Mouse (Mus musculus): ENCODE results near the gene Ubac1. TPM values are rescaled to one million over a fixed set of nuclear protein-coding genes. Genes with fewer than 3 reads are reported as not detected.

Gene Ubac1
- polyA plus RNA-seq, 1 experiment = 75.9 TPM

DNA sequence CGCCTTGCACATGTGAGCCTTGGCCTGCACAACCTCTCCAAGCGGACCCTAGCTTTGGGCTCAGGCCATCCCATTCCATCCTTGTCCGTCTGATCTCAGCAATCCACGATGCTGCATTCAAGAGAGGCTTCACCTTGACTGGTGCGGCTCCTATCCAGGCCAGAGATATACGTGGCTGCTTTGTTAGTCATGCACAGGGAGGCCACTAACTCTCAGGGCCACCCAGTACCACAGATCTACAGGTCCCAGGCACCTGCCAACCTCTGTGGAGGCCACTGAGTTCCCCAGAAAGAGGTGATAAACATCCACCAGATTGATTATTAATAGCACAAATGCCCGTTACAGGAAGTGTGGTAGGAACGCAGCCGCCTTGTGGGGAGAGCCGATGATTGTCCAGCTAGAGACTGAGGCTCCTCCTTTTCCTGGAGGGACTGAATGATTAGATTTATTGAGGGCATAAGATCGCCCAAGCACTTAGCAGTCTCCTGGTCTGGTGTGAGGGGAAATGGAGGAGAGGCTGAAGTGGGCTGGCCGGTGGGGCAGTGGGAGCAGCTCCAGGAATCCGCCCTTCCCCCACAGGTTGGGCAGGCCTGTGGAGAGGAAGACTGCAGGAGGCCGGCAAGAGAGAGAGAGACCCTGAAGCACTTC lies 19.7 kb upstream of the Ubac1 start:
- 0 out of 2 replicates have a peak, but pooled peaks cover 2% of the 10 kb centered on the region for H3K4me1 ChIP-seq (ENCODE audit: control insufficient read depth, insufficient read depth, insufficient read length, low read length)
- no peak overlapping the region for H3K4me3 ChIP-seq (ENCODE audit: insufficient read depth, low read depth, low read length)
- no peak overlapping the region for H3K27ac ChIP-seq (replicated peaks; ENCODE audit: low read depth, low read length)

DNA sequence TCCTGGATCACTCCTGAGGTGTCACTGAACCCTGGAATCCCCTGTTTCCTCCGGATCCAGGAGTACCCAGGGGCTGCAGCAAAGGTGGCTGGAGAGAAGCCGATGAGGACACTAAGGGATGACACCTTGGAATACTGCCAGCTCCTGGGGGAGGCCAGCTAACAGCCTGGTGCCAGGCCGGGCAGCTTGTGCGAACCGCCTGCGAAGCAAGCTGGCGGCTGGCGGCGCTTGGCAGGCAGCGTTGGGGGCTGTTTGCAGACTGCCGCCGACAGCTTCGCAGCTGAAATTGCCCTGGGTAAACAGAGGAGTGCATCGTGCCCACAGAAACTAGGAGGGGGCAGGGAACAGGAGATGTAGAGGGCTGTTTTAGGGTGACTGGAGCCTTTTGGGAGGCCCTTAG lies 18.4 kb upstream of the Ubac1 start:
- H3K27ac ChIP-seq (replicated peaks; ENCODE audit: low read depth, low read length) = no peak overlapping the region
- no peak overlapping the region for H3K4me3 ChIP-seq (ENCODE audit: insufficient read depth, low read depth, low read length)
- H3K4me1 ChIP-seq (ENCODE audit: control insufficient read depth, insufficient read depth, insufficient read length, low read length) = 0 out of 2 replicates have a peak, but pooled peaks cover 2% of the 10 kb centered on the region

DNA sequence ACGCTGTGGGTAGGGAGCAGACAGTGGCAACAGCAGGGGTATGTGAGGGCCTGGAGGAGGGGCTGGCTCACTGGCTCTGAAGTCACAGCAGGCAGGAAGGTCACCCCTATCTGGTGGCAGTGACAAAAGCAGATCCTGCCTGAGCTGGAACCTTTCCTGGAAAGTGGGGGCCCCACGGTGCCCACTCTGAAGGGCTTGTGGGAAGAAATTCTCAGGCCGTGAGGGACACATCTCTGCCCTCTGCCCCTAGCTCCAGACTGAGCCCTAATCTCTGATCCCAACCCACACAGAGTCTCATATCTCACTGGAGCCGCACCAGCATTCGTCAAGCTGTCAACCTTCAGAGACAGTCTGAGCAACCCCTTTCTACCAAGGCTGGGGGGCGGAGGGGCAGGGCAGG lies 15.8 kb upstream of the Ubac1 start:
- Histone ChIP-seq H3K4me3 (ENCODE audit: insufficient read depth, low read depth, low read length) (no peak overlapping the region), H3K27ac (replicated peaks; ENCODE audit: low read depth, low read length) (no peak overlapping the region), H3K4me1 (ENCODE audit: control insufficient read depth, insufficient read depth, insufficient read length, low read length) (0 out of 2 replicates have a peak, but pooled peaks cover 2% of the 10 kb centered on the region)

DNA sequence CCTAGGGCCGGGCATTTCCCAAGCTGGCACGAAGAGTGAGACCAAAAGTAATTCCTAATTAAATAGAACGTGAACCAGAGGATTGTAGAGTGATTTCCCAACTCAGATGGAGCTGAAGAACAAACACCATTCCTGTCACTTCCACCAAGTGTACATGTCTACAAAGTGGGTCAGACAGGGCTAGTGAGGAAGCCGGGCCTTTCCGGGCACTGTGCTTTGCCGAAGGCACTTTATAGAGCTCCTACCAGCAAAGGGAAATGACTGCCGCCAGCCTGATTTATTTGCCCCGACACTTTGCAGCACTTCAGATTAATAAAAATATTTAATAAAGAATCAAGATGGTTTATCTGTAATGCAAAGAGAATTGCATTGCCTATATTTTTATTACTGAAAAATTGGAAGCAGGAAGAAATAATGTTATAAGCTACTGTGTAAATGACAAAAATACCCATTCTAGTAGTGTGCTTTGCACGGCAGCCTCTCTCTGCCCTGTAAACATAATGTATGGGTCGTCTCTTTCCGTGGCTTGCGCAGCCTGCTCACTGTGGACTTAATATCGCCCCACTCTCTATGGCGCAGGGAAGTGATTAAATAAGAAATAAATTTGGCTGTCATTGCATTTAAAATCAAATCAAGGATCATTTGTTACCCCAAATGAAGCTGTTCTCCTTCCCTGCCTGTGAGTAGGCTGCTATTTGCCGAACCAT lies 12.9 kb upstream of the Ubac1 start:
- Histone ChIP-seq H3K27ac (replicated peaks; ENCODE audit: low read depth, low read length) (no peak overlapping the region), H3K4me3 (ENCODE audit: insufficient read depth, low read depth, low read length) (no peak overlapping the region), H3K4me1 (ENCODE audit: control insufficient read depth, insufficient read depth, insufficient read length, low read length) (no peaks in the 10 kb centered on the region)

DNA sequence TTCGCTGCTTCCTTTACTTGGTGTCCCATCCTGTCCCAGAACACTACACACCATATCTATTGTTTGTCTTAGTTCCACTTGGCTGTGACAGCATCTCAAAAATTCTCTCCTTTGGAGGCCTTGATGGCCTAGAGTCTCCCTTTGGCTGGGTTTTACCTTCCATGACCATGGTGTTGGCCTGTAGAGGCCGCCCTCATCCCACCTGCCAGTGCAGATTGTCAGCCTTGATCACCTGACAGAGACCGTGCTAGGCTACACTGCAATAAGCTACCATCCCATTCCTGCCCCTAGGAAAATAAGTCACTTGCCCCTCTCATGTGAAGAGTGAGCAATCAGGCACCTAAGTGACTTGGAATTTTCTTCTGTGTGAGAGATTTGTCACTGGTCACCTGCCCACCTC lies 8.7 kb upstream of the Ubac1 start:
- Histone ChIP-seq H3K4me3 (ENCODE audit: insufficient read depth, low read depth, low read length) (no peak overlapping the region), H3K27ac (replicated peaks; ENCODE audit: low read depth, low read length) (no peak overlapping the region)

DNA sequence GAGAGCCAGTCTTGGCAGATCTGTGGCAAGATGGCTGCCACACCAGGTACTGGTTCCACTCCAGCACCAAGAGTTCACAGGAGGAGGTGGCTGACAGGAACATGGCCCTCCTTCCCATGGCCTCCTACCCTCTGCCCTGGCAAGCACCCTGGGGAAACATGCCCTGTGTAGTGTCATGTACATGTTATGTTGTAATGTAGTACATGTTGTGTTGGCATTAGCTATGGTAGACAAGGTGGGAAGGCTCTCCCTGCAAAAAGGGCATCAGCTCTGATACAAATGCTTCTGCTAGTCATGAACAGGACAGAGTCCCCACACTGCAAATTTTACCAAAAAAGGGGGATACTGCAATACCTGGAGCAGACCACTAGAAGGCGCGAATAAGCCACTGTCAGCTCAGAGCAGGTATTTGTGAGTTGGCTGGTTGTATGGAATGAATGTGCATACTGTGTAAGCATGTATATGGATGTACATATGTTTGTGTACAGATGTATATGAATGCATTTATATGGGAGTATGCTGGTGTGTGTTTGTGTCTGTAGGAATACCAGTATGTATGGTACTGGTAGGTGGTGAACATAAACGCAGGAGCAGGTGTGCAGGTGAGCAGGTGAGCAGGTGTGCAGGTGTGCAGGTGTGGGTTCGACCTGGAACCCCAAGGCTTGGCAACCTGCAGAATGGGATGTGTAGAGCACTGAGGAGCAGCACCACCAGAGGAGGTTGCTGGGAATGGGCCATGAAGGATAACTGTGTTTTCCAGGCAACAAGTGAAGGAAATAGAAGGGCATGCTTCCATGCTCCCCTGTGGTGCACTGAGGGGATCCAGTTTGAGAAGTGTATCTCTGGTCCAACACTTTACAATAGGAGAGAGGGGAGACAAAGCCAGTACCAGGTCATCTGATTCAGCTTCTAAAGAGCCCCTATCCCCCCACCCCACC lies 2.9 kb upstream of the Ubac1 start:
- Histone ChIP-seq H3K27ac (replicated peaks; ENCODE audit: low read depth, low read length) (no peak overlapping the region), H3K4me3 (ENCODE audit: insufficient read depth, low read depth, low read length) (no peak overlapping the region), H3K4me1 (ENCODE audit: control insufficient read depth, insufficient read depth, insufficient read length, low read length) (peaks cover 5% of the 10 kb centered on the region; the same call in 1 of the 2 replicates)

More for the DNA sequence above, 8.7 kb upstream of the Ubac1 start:
- no peaks in the 10 kb centered on the region for H3K4me1 ChIP-seq (ENCODE audit: control insufficient read depth, insufficient read depth, insufficient read length, low read length)

DNA sequence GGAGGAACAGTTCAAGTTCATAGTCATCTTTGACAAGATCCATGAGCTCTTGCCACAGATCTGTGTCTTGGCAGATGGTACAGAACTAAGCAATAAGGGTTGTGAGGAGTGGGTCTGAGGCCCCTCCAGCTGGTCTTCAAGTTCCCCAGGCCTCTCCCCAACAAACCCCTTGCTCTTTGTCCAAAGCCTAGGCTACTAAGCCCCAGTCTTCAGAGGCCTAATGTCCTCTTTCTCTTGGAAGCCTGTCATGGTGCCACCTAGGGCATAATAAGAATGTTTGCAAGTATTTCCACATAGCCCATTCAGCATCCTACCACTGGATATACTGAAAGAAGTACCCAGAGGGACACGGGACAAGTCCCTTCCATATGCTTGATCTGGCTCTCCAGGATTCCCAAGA lies 1.1 kb upstream of the Ubac1 start:
- H3K4me1 ChIP-seq (ENCODE audit: control insufficient read depth, insufficient read depth, insufficient read length, low read length) = peaks cover 6% of the 10 kb centered on the region; the same call in 1 of the 2 replicates
- H3K27ac ChIP-seq (replicated peaks; ENCODE audit: low read depth, low read length) = no peak overlapping the region
- H3K4me3 ChIP-seq (ENCODE audit: insufficient read depth, low read depth, low read length) = no peak overlapping the region

DNA sequence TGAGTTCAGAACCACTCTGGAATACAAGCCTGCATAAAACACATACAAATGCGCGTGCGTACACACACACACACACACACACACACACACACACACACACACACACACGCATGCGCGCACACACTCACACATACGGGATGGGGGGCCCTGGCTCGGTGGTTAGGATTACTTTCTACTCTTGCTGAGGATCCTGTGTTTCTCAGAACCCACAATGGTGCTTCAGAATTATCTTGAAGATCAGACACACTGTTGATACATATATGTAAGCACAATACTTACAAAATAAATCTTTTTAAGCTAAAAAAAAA lies 665 bp upstream of the Ubac1 start:
- peak overlapping the region; percentile 49; the same call in 1 of the 2 replicates for H3K4me3 ChIP-seq (ENCODE audit: insufficient read depth, low read depth, low read length)
- peak overlapping the region; percentile 81 for H3K27ac ChIP-seq (replicated peaks; ENCODE audit: low read depth, low read length)
- peaks cover 10% of the 10 kb centered on the region; the same call in 1 of the 2 replicates for H3K4me1 ChIP-seq (ENCODE audit: control insufficient read depth, insufficient read depth, insufficient read length, low read length)

DNA sequence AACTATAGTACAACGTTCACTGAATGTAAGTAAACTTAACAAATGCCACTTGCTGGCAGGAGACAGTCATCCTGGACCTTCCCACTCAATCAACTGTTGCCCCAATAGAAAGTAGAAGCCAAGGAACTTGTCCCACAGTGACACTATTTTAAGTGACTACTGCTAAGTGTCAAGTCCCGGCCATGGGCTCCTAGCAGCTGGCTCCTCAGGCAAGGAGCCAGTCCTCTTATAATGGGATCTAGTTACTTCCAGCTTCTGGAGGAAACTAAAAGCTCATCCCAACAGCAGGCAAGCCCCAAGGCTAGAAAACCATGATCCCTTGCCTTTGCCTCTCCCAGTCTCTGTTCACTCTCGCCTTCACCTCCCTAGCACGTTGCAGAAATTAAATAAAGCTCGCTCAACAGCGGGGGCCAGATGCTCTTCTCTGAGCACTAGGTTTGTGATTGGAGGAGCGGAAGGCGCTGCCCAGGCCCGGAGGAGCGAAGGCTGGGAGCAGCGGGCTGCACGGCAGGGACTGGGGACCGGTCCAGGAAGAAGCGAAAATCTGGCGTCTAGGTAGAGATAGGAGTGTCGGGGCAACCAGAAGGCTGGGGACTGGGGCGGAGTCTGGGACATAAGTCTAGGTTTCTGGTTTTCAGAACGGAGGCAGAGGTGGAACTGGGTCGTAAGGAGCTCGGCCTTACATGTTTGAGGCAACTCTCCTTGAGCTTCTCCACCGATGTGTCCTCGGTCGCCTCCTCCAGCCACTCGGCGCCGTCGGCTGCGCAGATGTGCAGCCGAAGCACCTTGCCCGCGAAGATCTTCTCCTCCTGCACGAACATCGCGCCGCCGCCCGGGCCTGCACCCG lies 610 bp downstream of the Ubac1 start:
- peak overlapping the region; percentile 86 for H3K27ac ChIP-seq (replicated peaks; ENCODE audit: low read depth, low read length)

DNA sequence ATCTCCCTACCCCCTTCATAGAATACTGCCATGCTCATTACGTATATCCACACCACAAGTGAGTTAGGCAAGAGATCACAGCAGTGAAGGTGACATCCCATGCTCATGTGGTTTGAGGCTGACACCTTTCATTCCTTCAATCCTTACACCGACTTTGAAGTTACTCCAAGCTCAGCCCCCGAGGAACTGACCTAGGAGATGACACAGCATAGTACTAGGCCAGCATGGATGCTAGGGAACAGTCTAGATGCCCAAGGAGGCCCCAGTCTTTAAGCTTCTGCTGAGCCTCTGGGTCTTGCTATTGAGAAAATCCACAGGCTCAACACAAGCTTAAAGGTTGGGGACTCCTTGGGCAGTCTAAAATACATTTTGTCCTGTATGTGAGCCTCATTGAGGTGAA lies 1.6 kb downstream of the Ubac1 start:
- Histone ChIP-seq H3K4me3 (ENCODE audit: insufficient read depth, low read depth, low read length) (peak overlapping the region; percentile 80), H3K27ac (replicated peaks; ENCODE audit: low read depth, low read length) (0 out of 2 replicates have a peak overlapping the region, but pooled peaks have one; percentile 2), H3K4me1 (ENCODE audit: control insufficient read depth, insufficient read depth, insufficient read length, low read length) (peaks cover 10% of the 10 kb centered on the region; the same call in 1 of the 2 replicates)

More for the DNA sequence above, 610 bp downstream of the Ubac1 start:
- Histone ChIP-seq H3K4me3 (ENCODE audit: insufficient read depth, low read depth, low read length) (peak overlapping the region; percentile 80), H3K4me1 (ENCODE audit: control insufficient read depth, insufficient read depth, insufficient read length, low read length) (peaks cover 10% of the 10 kb centered on the region; the same call in 1 of the 2 replicates)

DNA sequence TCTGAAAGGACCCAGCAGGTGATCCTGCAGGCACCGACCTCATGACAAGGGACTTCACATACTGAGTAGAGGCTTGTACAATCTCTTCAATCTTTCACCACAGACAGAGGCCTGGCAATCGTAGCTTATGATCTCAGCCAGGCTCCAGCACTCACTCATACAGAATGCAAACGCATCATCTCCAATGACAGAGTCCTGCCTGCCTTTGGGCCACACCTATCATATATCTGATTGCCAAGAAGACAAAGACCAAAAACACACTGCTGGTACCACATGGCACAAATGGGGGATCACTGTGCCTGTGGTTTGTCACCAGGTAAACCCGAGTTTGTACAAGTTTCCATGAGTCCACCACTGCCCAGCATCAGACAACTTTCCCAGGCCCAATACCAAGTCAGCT lies 4.2 kb downstream of the Ubac1 start:
- peaks cover 10% of the 10 kb centered on the region; the same call in 1 of the 2 replicates for H3K4me1 ChIP-seq (ENCODE audit: control insufficient read depth, insufficient read depth, insufficient read length, low read length)
- no peak overlapping the region for H3K4me3 ChIP-seq (ENCODE audit: insufficient read depth, low read depth, low read length)
- no peak overlapping the region for H3K27ac ChIP-seq (replicated peaks; ENCODE audit: low read depth, low read length)

DNA sequence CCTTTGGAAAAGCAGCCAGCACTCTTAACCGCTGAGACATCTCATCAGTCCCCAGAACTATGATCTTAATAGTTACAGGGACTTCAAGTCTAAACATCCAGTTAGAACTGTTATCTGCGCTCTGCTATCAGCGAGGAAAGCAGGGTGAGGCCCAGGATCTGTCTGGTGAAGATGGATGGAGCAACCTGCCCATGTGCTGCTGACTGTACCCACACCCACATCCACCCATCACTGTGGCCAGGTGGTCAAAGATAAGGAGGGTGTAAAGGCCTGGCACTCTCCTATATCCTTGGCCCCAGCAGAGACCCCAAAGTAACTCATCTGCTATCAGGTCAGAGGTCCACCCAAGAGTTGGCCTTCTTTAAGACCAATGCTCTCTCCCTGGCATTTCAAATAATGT lies 7.9 kb downstream of the Ubac1 start:
- no peak overlapping the region for H3K27ac ChIP-seq (replicated peaks; ENCODE audit: low read depth, low read length)
- no peak overlapping the region for H3K4me3 ChIP-seq (ENCODE audit: insufficient read depth, low read depth, low read length)
- H3K4me1 ChIP-seq (ENCODE audit: control insufficient read depth, insufficient read depth, insufficient read length, low read length) = peaks cover 5% of the 10 kb centered on the region; the same call in 1 of the 2 replicates

DNA sequence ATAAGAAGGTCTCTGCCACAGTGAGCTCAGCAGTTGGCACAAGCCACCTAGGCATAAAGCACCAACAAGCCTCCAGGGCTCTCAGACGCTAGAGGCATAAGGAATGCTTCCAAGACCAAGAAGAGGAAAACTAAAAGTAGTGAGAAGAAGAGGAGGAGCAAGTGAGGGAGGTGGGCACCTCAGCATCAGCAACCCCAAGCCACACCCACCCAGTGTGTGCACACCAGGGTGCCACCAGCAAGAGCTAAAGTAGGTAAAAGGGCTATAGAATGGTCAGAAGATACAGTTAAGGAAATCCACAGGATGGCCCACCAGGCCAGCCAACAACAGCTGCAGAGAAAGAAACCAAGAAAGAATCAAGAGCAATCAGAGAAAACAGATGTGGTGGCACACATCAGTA lies 10.1 kb downstream of the Ubac1 start:
- no peak overlapping the region for H3K27ac ChIP-seq (replicated peaks; ENCODE audit: low read depth, low read length)
- no peaks in the 10 kb centered on the region for H3K4me1 ChIP-seq (ENCODE audit: control insufficient read depth, insufficient read depth, insufficient read length, low read length)

DNA sequence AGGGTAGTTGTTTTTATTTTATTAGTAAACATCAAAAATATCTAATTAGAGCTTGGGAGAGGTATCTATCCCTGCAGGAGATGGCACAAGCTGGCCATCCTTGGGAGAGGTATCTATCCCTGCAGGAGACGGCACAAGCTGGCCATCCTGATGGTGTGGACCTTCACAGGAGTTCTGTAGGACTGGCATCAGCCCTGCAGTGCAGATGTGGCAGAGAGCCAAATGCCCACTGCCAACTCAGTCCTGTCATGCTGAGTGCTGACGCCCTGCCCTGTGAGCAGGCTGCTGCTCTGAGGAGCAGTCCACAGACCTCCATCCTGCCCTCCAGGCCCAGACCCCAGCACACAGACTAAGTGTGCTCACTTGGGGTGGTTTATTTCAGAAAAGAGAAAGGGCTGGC lies 19.5 kb downstream of the Ubac1 start:
- no peaks in the 10 kb centered on the region for H3K4me1 ChIP-seq (ENCODE audit: control insufficient read depth, insufficient read depth, insufficient read length, low read length)
- no peak overlapping the region for H3K4me3 ChIP-seq (ENCODE audit: insufficient read depth, low read depth, low read length)
- no peak overlapping the region for H3K27ac ChIP-seq (replicated peaks; ENCODE audit: low read depth, low read length)

More for the DNA sequence above, 10.1 kb downstream of the Ubac1 start:
- H3K4me3 ChIP-seq (ENCODE audit: insufficient read depth, low read depth, low read length) = no peak overlapping the region

All from brown adipose tissue, adult 24 weeks (tissue).